Mouse (Mus musculus): ENCODE results near the gene Cbx7.

Cbx7 gene

DNA sequence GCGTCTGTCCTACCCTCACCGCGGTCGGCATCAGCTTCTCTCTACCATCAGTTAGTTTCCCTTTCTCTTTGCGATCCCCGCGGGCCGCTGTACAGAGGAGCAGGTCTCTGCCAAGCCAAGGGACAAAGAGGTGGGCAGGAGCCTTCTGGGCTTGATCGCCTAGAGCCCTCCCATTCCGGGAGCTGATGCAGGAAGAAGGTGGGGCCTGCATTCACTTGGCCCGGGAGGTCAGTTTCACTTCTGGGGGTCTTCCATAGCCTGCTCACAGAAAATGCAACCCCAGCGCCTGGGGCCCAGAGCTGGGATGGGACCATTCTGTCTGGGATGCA, 78.7 kb downstream of the Cbx7 start:
- DNase-seq = no peak

DNA sequence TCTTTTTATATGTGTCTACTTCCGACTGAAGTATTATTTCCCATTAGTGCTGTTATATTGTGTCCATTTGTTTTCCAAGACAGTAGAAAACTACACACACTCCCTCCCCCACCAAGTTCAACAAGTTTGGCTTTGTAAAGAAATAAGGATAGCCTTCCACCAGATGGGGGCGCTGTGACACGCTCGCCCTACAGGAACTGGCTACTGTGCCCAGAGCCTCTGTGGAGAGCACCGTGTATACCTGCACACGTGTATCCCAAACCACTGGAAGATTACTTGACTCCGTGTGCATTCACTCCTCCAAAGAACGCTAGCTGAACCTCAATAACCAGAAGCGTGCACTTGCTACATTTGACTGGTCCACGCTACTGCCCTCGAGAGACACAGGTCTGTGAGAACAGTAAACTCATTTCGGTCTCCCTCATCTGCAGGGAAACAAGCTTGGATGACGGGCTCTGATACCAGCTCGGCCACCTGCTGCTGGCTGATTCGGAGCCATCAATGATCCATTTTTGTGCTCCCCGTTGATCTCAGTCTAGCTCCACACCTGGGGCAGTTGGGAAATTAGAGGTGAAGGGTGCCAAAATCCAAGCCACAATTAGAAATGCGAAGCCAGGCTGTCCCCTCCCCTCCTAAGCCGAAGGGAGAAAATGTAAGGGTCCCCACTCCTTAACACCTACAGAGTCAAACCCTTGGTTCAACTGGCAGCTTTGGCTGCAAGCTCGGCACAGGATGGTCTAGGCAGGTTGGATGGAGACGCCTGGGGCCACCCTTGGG, 79.3 kb downstream of the Cbx7 start, which contains the start of gene Apobec3:
TSS of gene Apobec3 (plus strand) at position 224 of the 777 bp plus-strand sequence.
- DNase-seq = peak; percentile 24

DNA sequence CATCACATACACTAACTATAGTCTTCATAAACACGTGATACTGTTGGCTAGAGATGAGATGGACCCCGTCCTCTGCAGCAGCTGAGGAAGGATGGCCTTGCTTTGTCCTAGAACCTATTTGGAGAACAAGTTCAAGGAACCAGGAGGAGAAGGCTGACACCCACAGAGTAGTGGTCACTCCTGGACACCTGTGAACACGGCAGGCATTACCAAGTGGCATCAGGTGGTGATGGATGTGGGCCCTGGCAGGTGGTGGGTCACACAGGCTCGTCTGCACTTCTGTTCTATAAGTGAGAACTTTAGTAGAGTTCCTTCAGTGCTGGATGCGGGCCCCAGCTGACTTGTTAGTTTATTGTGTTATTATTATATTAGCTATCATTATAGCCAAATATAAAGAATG, 86.1 kb downstream of the Cbx7 start:
- no peak for DNase-seq

DNA sequence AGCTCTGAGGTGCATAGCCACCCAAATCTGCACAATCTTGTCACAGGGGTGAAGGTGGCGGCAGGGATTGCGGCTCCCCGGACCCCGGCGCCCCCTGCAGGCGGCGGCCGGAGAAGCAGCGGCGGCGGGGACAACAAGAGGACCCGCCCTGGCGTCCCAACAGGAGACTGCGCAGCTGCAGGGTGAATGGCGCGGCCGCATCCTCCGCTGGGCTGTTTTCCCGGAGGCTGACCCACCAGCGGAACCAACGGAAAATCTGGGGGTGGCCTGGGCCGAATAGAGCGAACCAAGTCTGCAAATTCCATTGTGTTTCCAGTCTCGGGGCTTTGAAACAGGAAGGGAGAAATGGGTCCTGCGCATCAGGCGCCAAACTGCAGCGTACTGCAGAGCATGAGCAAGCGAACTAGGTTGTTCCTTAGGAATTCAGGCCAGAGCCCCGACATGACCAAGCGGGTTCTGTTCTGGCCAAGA, 87.5 kb downstream of the Cbx7 start:
- DNase-seq = peak; percentile 96

DNA sequence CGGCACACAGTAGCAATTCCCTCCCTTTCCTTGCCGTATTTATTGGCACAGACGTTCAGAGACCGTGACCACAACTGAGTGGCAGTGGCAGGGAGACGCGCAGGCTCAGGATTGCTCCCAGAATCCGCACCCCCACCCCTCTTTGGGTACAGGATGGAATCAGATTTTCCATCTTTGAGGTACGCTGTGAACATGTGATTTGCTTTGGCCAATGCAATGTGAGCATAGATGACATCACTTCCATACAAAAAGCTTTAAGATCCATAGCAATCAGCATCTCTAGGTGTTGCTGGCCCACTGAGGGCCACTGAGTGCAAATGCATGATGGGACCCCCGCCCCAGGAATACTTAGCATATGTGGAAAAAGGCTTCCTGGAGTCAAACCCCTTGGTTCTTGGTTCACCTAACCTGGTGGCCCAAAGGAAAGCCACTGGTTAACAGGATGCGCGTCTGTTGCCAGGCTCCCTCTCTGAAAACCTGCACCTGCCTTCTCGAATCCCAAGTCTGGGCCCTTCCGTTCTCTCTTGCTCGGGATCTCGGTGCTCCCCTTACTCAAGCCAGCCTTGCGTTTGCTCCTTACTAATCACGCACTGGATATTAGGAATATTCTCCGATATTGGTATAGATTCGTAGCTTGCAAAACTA, 88.2 kb downstream of the Cbx7 start:
- peak; percentile 76 for DNase-seq

DNA sequence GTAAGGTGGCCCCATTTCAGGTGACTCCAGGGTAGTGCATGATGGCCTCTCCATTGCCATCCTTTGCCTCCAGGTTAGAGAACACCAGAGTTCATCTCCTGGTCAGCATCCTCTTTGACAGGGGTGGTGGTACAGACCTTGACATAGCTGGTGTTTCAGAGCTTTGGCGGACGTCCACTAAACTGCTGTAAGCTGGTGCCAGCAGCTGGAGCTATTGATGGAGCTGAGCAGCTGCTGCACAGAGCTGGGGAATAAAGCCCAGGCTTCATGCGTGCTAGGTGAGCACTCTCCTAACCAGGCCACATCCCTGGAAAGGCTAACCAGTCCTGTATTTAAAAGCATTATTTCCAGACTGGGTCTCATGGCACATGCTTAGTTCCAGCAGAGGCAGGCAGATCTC, 90.4 kb downstream of the Cbx7 start:
- DNase-seq = no peak

DNA sequence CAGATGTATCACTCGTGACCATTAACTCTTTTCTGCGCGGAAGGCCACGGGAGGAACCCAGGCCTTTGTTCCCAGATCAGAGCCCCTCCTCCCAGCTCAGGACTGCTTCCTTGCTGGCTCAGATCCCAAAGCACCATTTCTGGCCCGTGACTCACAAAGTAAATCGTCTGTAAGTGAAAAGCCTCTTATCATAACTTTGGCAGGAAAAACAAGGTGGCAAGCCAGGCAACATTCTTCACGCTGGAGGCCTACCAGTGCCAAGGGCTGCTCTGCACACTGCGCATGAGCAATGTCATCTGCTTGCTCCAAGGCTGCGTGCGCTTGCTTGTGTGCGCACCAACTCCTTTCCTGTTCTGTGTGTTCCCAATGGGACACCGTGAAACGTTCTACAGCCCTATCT, 91.6 kb downstream of the Cbx7 start:
- peak; percentile 74 for DNase-seq

DNA sequence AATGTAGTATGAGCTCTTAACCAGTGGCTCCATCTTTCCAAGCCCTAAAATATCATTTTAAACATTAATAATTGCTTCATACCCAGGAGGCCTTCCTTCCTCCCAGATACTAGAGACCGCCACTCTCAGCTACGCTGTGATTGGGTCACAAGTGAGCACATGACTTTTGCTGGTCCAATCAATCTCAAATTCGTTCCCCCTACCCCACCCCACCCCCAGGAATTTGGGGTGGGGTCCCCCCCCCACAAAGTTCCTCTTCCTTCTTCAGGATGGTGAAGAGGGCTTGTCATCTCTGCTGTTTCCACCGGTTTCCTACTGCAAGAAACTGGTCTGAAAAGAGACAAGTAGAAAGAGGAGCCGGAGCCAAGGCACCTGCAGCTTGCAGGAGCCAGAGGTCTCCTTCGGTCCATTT, 92.2 kb downstream of the Cbx7 start:
- no peak for DNase-seq

DNA sequence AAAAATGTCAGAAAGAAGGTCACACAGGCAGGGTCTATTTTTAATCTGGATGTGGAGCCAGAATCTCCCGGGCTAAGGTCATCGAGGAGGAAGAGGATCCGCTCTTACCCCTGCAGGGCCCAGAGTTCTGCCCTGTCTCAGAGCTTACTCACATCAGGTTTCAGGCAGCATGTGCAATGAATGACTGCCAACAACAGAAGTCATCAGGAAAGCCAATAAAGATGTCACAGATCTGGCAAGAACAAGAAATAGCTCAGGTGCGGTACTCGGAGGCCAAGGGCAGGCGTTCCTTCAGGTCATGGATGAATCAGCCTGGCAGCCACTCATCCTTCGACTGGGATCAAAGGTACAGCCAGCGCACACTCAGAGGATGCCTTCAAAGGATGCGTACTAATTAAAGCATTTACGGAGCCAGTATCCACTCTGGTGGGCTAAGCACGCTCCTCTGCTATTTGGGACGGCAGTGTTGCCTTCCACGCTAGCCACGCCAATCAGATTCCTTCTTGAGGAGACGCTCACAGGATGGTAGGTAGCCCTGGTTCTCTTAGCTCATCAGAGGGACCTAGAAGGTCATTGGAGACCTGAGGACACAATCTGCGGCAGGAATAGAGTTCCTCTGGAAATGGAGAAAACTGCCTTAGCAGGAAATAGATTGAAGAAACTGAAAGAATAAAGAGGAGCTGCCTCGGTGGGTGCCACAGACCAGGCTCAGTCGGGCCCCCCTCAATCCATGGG, 95.5 kb downstream of the Cbx7 start:
- no peak for DNase-seq

GRCm38 (mm10) chr15:79873995-79874394, 96.9 kb downstream of the Cbx7 start:
- DNase-seq = no peak

GRCm38 (mm10) chr15:79873545-79873944, 97.4 kb downstream of the Cbx7 start:
- no peak for DNase-seq

GRCm38 (mm10) chr15:79867260-79868002, 103.5 kb downstream of the Cbx7 start:
- DNase-seq = no peak

Data from right cerebral cortex, adult 18-20 months (tissue).